Mouse (Mus musculus) kidney, postnatal 10 days (tissue): ENCODE measurements around the gene Ttc34.

Source experiments
- DNase-seq: peaks from one replicate; pipeline ENCODE4 v3.0.0; 2021; ENCODE audit warnings: mixed read lengths

Ttc34 gene

GRCm38 (mm10) chr4:154857366-154858240 lies 20.3 kb downstream of the Ttc34 start:
- DNase-seq, result no peak

- DNase-seq, result no peak
Measured at GRCm38 (mm10) chr4:154858601-154859000, 21.3 kb downstream of the Ttc34 start.

GRCm38 (mm10) chr4:154861967-154862366 lies 24.7 kb downstream of the Ttc34 start:
- no peak for DNase-seq

DNA sequence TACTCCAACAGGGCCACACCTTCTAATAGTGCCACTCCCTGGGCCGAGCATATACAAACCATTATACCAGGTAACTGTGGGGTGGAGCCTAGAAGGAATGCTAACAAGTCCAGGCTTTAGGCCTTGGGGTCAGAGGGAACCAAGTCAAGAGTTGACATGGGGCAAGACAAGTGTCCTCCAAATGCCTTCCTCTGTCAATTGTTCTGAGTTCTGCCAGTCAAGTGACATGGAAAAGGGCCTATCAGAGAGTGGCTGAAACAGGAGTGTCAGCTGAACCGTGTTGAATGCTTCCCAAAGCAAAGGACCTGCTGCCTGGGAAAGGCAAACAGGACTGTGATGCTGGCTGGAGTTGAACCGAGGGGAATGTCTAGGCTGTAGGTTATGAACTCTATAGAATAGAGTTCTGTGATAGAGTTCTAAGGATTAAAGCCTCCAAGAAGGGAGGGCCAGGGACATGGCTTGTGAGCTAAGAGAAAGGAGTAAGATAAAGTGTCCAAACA lies 26.2 kb downstream of the Ttc34 start:
- DNase-seq, result no peak

DNA sequence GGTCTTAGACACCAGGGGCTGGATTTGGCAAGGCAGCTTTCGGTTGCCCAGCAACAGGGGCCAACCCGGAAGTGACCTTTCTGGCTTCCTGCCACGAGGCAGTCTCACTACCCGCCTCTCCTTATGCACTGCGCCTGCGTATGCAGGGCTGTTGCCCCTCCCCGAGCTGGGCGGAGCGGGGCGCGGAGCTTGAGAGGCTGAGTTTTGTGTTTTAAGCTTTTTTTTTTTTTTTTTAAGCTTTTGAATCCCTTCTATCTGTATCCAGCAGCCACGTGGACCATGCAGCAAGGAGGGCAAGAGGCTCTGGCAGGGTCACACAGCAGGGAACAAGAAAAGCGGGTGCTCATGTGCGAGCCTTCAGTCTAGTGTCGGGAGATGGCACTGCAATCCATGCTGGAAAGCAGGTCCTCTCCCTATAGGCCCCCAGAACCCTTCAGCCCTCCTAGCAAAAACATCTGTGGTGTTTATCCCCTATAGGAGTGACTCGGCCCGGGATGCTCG lies 27.1 kb downstream of the Ttc34 start:
- DNase-seq, result peak; percentile 97

DNA sequence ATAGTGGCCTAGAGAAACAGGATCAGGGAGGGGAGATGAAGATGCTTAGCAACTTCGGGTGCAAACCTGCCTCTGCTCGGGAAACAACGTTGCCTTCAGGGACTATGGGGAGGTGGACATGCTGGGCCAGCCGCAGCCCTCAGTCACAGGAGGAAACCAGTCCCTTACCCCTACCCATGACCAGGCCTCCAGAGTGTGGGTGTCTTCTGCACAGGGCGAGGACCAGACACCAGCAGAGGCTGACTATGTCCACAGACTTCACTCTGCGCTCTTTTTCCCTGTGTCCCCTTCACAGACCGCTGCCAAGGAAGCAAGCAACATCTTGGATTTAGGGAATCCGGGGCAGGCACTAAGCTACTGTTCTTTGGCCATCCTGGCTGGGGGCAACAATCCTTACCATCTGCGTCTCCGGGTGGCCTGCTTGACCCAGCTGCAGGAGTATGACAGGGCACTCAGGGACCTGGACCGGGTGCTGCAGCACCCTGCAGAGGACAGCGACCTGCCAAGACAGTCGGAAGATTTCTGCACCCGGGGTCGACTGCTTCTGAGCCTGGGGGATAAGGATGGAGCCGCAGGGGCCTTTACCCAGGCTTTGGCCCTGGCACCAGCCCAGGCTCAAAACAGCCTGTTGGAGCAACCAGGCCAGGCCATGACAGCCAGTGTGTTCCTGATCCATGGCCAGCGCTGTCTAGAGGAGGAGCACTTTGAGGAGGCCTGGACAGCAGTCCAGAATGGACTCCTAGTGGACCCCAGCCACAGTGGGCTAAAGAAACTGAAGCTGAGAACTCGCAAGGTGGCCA lies 27.9 kb downstream of the Ttc34 start:
- no peak for DNase-seq

DNA sequence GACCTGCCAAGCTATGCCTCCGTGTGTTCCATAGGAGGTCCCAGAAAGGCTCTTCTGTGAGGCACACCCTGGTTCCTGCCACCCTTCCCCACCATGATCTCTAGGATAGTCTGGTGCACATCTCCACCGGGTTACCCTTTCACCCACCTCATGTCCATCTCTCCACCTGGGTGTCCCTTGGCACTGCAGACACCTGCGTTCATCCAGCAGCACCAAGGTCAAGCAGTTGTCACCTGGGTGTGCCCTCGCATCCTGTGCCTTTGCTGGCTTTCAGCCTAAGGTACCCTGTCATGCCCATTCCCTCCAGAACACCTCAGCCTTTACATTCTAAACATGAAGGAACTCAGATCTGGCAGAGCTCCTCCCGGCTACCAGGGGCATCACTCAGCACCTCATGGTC lies 29.1 kb downstream of the Ttc34 start:
- DNase-seq, result no peak

DNA sequence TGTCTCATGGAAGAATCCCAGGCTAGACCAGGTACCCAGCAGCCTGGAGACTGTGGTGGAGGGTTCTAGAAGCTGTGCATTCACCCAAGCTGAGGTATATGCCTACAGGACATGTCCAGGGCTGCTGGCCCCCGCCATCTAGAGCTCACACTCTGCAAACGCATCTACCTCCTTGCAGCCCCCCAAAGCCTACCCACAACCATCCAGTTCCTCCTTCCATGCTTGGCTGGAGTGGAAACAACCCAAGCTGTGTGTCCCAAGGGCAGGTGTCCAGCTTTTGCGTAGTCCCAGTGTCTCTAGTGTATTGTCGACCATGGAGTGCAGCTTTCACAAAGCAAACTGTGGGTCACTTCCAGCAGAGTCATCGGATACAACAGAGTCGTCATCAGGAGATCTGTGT lies 30.0 kb downstream of the Ttc34 start:
- DNase-seq, result no peak

DNA sequence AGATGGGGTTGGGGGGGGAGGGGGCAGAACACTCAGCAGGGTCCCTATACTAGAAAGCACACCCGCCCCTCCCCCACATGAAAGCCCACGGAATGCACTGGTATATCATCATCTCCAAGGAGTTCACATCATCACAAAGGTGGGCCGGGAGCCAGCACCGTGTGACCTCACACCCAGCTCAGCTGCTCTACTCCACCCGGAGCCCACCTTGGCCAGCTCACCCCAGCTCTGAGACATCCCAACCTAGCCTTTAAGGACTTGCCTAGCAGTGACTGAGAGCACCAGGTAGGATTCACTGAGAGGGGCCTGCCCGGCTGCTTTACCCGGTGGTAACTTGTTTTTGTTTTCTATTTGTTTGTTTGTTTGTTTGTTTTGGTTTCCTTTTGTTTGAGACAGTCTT lies 32.2 kb downstream of the Ttc34 start, which contains the start of gene Mmel1:
Gene Mmel1 (plus strand): TSS at position 146 of the 400 bp plus-strand sequence.
- no peak for DNase-seq

- no peak for DNase-seq
Measured at GRCm38 (mm10) chr4:154870721-154871120, 33.5 kb downstream of the Ttc34 start.

DNA sequence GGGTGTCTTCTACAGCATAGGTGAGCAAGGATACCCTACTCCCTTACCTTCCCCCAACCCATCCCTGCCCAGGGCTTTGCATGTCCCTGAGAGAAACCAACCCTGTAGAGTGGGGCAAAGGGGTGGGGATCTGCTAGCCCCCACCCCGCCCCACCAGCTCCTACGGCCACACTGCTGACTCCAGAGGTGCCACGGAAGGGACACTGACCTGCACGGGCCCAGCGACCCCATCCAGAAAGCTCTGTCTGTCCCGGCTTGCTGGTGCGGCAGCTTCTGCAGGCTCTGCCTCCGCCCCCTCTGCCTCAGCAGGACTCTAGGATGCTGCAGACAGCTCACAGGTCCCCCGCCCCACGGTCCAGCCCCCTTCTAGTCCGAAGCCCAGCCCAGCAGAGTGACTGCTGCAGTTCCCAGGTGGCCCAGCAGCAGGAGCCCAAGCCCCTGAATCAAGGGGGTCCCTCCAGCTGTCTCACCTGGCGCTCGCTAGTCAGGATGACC lies 34.5 kb downstream of the Ttc34 start:
- peak; percentile 30 for DNase-seq

DNA sequence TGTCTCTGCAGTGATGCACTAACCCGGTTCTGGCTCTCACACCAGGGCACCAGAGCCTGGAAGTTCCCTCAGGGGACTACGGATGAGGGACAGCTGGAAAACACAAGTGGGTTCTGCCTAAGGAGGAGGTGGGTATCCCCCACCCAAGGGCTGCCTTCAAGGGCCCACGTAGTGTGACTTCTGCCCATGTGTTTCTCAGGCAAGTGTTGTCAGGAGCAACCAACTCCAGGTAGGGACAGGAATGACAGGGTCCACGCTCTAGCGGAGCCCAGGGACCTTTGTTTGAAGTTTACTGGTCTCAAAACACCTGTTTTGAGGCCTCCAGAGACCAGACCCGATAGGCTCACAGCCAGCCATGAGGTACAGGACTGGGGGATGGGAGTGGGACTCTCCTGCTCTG lies 35.9 kb downstream of the Ttc34 start:
- no peak for DNase-seq

- peak; percentile 97 for DNase-seq
Measured at GRCm38 (mm10) chr4:154877864-154878548, 40.7 kb downstream of the Ttc34 start.

GRCm38 (mm10) chr4:154880730-154881129 lies 43.5 kb downstream of the Ttc34 start:
- DNase-seq, result no peak

DNA sequence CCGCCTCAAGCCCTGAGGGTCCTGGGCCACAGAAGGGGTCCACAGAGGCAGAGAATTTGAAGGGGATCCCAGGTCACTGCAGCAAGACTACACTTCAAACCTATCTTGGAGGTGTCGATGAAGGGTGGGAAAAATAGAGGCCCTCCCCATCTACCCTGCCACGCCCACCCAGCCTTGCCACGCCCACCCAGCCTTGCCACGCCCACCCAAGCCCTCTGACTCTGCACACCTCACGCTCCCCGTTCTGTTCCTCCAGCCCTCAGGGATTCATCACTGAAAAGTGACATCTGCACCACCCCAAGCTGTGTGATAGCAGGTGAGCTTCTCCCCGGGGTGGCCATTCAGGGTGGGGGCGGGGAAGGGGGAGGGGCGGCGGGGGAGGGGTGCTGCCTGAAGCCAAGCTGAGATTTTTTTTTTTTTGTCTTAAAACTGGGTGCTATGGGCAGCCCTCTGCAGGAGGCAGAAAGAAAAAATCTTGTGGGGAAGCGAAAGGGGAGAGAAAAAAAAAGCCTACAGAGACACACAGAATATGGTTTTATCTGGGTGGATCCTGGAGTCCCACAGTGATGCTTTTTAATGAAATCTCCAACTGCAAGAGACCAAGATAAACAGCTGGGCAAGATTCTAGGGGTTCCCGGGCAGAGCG lies 44.9 kb downstream of the Ttc34 start:
- DNase-seq, result no peak

DNA sequence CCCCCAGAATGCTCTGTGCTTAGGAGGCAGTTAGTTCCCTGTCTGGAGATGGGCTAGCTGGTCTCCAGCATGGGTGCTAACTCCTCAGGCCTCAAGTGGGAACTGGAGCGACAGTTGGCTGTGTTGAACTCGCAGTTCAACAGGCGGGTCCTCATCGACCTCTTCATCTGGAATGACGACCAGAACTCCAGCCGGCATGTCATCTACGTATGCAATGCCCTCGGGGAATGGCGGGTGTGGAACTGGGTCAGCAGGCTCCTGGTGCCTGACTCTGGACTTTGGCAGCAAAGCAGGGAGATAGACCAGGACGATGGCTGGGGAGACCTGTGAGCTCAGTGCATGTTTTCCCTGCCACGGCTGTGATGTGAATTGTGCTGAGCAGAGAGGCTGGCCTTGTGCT lies 48.2 kb downstream of the Ttc34 start:
- DNase-seq, result no peak

DNA sequence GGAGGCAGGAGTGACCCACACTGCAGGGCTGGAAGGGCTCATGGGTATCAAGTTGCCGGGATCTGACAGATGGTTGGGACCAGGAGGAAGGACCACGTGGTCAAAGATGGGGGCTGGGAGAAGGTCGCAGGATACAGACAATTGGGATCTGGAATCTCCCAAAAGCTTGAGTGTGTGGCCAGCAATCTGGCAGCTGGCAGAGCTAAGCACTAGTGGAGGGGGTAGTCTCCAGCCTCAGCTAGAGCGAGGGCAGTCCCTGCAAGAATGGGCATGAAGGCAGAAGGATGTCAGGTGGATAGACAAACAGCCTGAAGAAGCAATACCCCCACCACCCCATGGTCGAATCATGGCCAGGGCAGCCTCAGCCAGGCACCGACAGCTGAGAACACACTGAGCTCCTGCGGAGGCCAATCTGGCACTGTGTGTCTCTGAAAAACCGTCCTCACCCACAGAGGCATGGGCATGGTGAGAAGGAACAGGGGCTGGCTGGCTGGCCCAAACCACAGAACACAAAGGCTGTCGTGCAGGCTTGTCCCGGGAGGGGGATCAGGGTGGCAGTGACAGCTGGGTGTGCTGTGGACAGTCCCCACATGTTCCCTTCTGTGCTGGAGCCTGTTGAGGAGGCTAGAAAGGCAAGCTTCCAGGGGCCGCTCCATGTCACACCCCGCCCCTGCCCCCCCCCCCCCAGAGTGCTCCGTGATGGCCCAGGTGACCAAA lies 49.8 kb downstream of the Ttc34 start:
- no peak for DNase-seq

- no peak for DNase-seq
Measured at GRCm38 (mm10) chr4:154887593-154888250, 50.5 kb downstream of the Ttc34 start.

DNA sequence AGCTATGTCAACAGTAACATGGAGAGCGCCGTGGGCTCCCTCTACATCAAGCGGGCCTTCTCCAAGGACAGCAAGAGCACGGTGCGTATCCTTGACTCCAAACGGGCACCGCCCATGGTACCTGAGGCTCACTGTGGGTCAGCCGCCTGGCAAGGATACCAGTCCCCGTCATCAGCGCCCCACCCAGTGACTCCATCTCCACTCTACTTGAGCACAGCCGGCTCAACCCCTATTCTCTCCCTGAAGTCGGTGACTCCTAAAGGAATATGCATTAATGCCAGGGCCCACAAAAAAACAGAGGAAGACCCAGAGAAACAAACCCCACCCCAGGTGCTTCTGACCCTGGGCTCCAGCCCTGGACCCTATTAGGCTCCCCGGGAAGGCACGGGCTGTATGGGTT lies 53.6 kb downstream of the Ttc34 start:
- no peak for DNase-seq

DNA sequence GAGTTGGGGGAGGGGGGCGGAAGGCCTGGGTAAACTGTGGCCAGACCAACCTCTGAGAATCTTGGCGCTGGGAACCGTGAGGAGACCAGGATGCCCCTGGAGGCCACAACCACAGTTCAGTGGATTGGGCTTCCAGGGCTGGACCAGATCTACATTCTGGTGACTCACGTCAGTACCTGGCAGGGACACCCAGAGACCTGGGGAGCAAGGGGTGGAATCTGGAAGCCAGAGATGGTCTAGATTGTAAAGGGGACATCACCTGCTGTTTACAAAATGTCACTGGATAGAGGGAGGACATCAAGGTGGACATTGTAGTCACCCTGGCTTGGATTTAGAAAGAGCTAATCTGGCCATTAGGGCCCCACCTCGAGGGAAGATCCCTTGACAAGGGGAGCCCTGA lies 58.3 kb downstream of the Ttc34 start:
- DNase-seq, result no peak
